Mouse (Mus musculus): ENCODE data around the gene Zbtb12. TPM values are rescaled to one million over a fixed set of nuclear protein-coding genes. Genes with fewer than 3 reads are reported as not detected.

Gene Zbtb12
- polyA plus RNA-seq, 1 experiment from 2014 or later, result 10.6 TPM

GRCm38 (mm10) chr17:34911945-34912351 is 32.7 kb downstream of the Zbtb12 start:
- H3K9ac ChIP-seq (replicated peaks), result no peak overlapping the region

GRCm38 (mm10) chr17:34913930-34914665 is 34.8 kb downstream of the Zbtb12 start, which contains the start of gene Slc44a4:
Gene Slc44a4, plus strand, starts transcription at chr17:34914466.
- Histone ChIP-seq H3K4me1 (no peaks in the 10 kb centered on the region), H3K4me2 (no peak within 1 kb of the TSS), H3K27me3 (replicated peaks) (no peaks in the 10 kb centered on the region), H3K36me3 (peaks cover 47% of the 10 kb centered on the region), H3K9ac (replicated peaks) (no peak within 1 kb of the TSS), H3K27ac (replicated peaks) (no peak within 1 kb of the TSS), H3K4me3 (replicated peaks) (no peak within 1 kb of the TSS), H3K9me3 (replicated peaks) (no peaks in the 10 kb centered on the region)
- 44% methylated on average over 18 of the region's 18 CpGs for WGBS
- ATAC-seq (ENCODE audit: low FRiP score), result no peak

More at GRCm38 (mm10) chr17:34911945-34912351, 32.7 kb downstream of the Zbtb12 start:
- 53% methylated on average over 5 of the region's 5 CpGs for WGBS
- ATAC-seq (ENCODE audit: low FRiP score), result peak; percentile 26; the same call in 1 of the 2 replicates
- Histone ChIP-seq H3K36me3 (peaks cover 69% of the 10 kb centered on the region), H3K9me3 (replicated peaks) (no peaks in the 10 kb centered on the region), H3K27ac (replicated peaks) (no peak overlapping the region), H3K4me2 (no peak overlapping the region), H3K27me3 (replicated peaks) (no peaks in the 10 kb centered on the region), H3K4me3 (replicated peaks) (no peak overlapping the region), H3K4me1 (no peaks in the 10 kb centered on the region)

GRCm38 (mm10) chr17:34915410-34915831 is 36.1 kb downstream of the Zbtb12 start:
- Histone ChIP-seq H3K9me3 (replicated peaks) (no peaks in the 10 kb centered on the region), H3K4me2 (no peak overlapping the region), H3K4me3 (replicated peaks) (no peak overlapping the region), H3K36me3 (peaks cover 34% of the 10 kb centered on the region), H3K27ac (replicated peaks) (no peak overlapping the region), H3K4me1 (no peaks in the 10 kb centered on the region), H3K27me3 (replicated peaks) (no peaks in the 10 kb centered on the region), H3K9ac (replicated peaks) (no peak overlapping the region)
- ATAC-seq (ENCODE audit: low FRiP score), result no peak
- WGBS, result 19% methylated on average over 11 of the region's 11 CpGs

GRCm38 (mm10) chr17:34916316-34916715 is 37.0 kb downstream of the Zbtb12 start:
- H3K36me3 ChIP-seq, result peaks cover 25% of the 10 kb centered on the region

GRCm38 (mm10) chr17:34917188-34917587 is 37.9 kb downstream of the Zbtb12 start:
- Histone ChIP-seq H3K27ac (replicated peaks) (no peak overlapping the region), H3K4me3 (replicated peaks) (no peak overlapping the region), H3K4me1 (no peaks in the 10 kb centered on the region), H3K36me3 (peaks cover 16% of the 10 kb centered on the region), H3K4me2 (no peak overlapping the region), H3K9ac (replicated peaks) (no peak overlapping the region), H3K9me3 (replicated peaks) (no peaks in the 10 kb centered on the region), H3K27me3 (replicated peaks) (no peaks in the 10 kb centered on the region)
- WGBS, result 71% methylated on average over 9 of the region's 9 CpGs
- no peak for ATAC-seq (ENCODE audit: low FRiP score)

More at GRCm38 (mm10) chr17:34916316-34916715, 37.0 kb downstream of the Zbtb12 start:
- no peaks in the 10 kb centered on the region for H3K9me3 ChIP-seq (replicated peaks)
- no peak for ATAC-seq (ENCODE audit: low FRiP score)
- H3K4me3 ChIP-seq (replicated peaks), result no peak overlapping the region
- WGBS, result 86% methylated on average over 5 of the region's 5 CpGs
- no peaks in the 10 kb centered on the region for H3K27me3 ChIP-seq (replicated peaks)
- H3K4me1 ChIP-seq, result no peaks in the 10 kb centered on the region
- no peak overlapping the region for H3K27ac ChIP-seq (replicated peaks)
- no peak overlapping the region for H3K4me2 ChIP-seq
- H3K9ac ChIP-seq (replicated peaks), result no peak overlapping the region

DNA sequence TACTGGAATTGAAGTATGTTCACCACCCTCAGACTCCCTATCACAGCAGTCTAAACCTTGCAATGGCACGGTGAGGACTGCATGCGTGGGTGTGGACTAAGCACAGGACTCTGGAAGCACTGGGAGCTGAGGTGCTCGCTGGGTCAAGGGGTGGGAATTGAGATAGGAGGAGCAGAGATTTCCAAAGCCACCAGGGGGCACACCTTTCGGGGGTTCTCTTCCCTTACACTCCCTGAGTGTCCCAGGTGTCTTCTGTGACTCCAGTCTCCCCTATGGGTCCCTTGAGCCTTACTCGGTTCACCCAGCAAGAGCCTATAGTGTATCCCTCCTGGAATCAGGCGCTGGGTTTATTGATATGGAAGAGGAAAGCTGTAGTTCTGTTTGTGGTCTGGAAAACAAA is 43.7 kb downstream of the Zbtb12 start:
- no peak for ATAC-seq (ENCODE audit: low FRiP score)
- Histone ChIP-seq H3K36me3 (no peaks in the 10 kb centered on the region), H3K4me3 (replicated peaks) (no peak overlapping the region), H3K27me3 (replicated peaks) (no peaks in the 10 kb centered on the region), H3K9me3 (replicated peaks) (no peaks in the 10 kb centered on the region), H3K27ac (replicated peaks) (no peak overlapping the region), H3K9ac (replicated peaks) (no peak overlapping the region), H3K4me2 (no peak overlapping the region), H3K4me1 (no peaks in the 10 kb centered on the region)
- WGBS, result 52% methylated on average over 6 of the region's 6 CpGs

DNA sequence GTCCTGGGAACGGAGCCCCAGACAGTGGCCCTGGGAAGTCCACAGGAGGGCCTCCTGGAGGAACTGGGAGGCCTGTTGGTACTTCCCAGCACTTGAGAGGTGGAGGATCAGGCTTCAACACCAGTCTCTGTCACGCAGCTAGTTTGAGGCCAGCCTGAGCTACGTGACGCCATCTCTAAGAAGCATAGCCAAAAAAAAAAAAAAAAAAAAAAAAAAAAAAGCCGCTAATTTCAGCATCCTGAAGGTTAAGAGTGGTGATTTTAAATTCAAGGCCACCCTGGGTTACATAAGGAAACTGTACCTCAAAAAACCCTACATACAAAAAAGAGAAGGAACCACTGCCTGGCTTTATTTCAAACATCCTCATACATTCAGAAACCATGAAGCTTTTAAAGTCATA is 45.0 kb downstream of the Zbtb12 start:
- H3K4me2 ChIP-seq, result no peak overlapping the region
- no peaks in the 10 kb centered on the region for H3K27me3 ChIP-seq (replicated peaks)
- no peaks in the 10 kb centered on the region for H3K4me1 ChIP-seq
- H3K9ac ChIP-seq (replicated peaks), result no peak overlapping the region
- H3K36me3 ChIP-seq, result no peaks in the 10 kb centered on the region
- no peak overlapping the region for H3K27ac ChIP-seq (replicated peaks)
- 57% methylated on average over 5 of the region's 5 CpGs for WGBS
- no peak for ATAC-seq (ENCODE audit: low FRiP score)
- H3K9me3 ChIP-seq (replicated peaks), result no peaks in the 10 kb centered on the region
- H3K4me3 ChIP-seq (replicated peaks), result no peak overlapping the region

GRCm38 (mm10) chr17:34927306-34928019 is 48.2 kb downstream of the Zbtb12 start:
- Histone ChIP-seq H3K4me3 (replicated peaks) (no peak overlapping the region), H3K9ac (replicated peaks) (no peak overlapping the region), H3K9me3 (replicated peaks) (no peaks in the 10 kb centered on the region)

GRCm38 (mm10) chr17:34928841-34929240 is 49.6 kb downstream of the Zbtb12 start:
- no peak for ATAC-seq (ENCODE audit: low FRiP score)
- WGBS, result 75% methylated on average over 4 of the region's 4 CpGs

More at GRCm38 (mm10) chr17:34927306-34928019, 48.2 kb downstream of the Zbtb12 start:
- Histone ChIP-seq H3K4me1 (peaks cover 10% of the 10 kb centered on the region), H3K36me3 (no peaks in the 10 kb centered on the region), H3K27ac (replicated peaks) (no peak overlapping the region), H3K4me2 (no peak overlapping the region), H3K27me3 (replicated peaks) (no peaks in the 10 kb centered on the region)
- WGBS, result 89% methylated on average over 18 of the region's 18 CpGs
- no peak for ATAC-seq (ENCODE audit: low FRiP score)

GRCm38 (mm10) chr17:34931061-34931734 is 51.9 kb downstream of the Zbtb12 start, which contains the start of gene Neu1:
Gene Neu1, plus strand, starts transcription at chr17:34931253.
- H3K4me3 ChIP-seq (replicated peaks), result peak within 1 kb of the TSS; percentile 83
- WGBS, result under 1% methylated on average over 38 of the region's 38 CpGs
- H3K4me1 ChIP-seq, result peaks cover 14% of the 10 kb centered on the region
- no peaks in the 10 kb centered on the region for H3K9me3 ChIP-seq (replicated peaks)
- H3K9ac ChIP-seq (replicated peaks), result peak within 1 kb of the TSS; percentile 91
- H3K27ac ChIP-seq (replicated peaks), result peak within 1 kb of the TSS; percentile 81
- H3K27me3 ChIP-seq (replicated peaks), result no peaks in the 10 kb centered on the region
- H3K4me2 ChIP-seq, result peak within 1 kb of the TSS; percentile 93
- ATAC-seq (ENCODE audit: low FRiP score), result peak; percentile 98
- H3K36me3 ChIP-seq, result peaks cover 20% of the 10 kb centered on the region

More at GRCm38 (mm10) chr17:34928841-34929240, 49.6 kb downstream of the Zbtb12 start:
- H3K4me2 ChIP-seq, result no peak overlapping the region
- H3K9ac ChIP-seq (replicated peaks), result no peak overlapping the region
- H3K27me3 ChIP-seq (replicated peaks), result no peaks in the 10 kb centered on the region
- H3K36me3 ChIP-seq, result no peaks in the 10 kb centered on the region; the same call in 1 of the 2 replicates
- H3K9me3 ChIP-seq (replicated peaks), result no peaks in the 10 kb centered on the region
- no peak overlapping the region for H3K27ac ChIP-seq (replicated peaks)
- no peak overlapping the region for H3K4me3 ChIP-seq (replicated peaks)
- H3K4me1 ChIP-seq, result peaks cover 12% of the 10 kb centered on the region

- ATAC-seq (ENCODE audit: low FRiP score), result peak; percentile 68
- Histone ChIP-seq H3K36me3 (peaks cover 20% of the 10 kb centered on the region), H3K9ac (replicated peaks) (peak overlapping the region; percentile 91), H3K9me3 (replicated peaks) (no peaks in the 10 kb centered on the region), H3K4me3 (replicated peaks) (peak overlapping the region; percentile 83), H3K27ac (replicated peaks) (peak overlapping the region; percentile 81), H3K27me3 (replicated peaks) (no peaks in the 10 kb centered on the region), H3K4me1 (peaks cover 14% of the 10 kb centered on the region), H3K4me2 (peak overlapping the region; percentile 93)
- WGBS, result 9% methylated on average over 14 of the region's 14 CpGs
Measured at GRCm38 (mm10) chr17:34931735-34932098, 52.4 kb downstream of the Zbtb12 start.
